Mouse (Mus musculus) midbrain, postnatal 0 days (tissue): ENCODE data around the gene Inhba. TPM values are rescaled to one million over a fixed set of nuclear protein-coding genes. Genes with fewer than 3 reads are reported as not detected.

Experiments used
- ATAC-seq: fragments of 200-750 bp; cut with Nextera tagmentation; 2 replicates; pipeline ENCODE4 v1.8.0; 2017; ENCODE audit warnings: moderate number of reproducible peaks, mild to moderate bottlenecking, moderate TSS enrichment, moderate library complexity; ENCODE audit not compliant: low FRiP score
- DNase-seq: peaks from one replicate; pipeline ENCODE4 v3.0.0-alpha.2; 2015; ENCODE audit warnings: low spot score
- H3K27ac ChIP-seq: fragments of 300-500 bp; sonication (generic); 2 replicates; pipeline ENCODE4 v1.5.1; 2014; ENCODE audit warnings: low read depth, mild to moderate bottlenecking, low read length, mixed read lengths
- H3K27me3 ChIP-seq: fragments of 300-500 bp; sonication (generic); 2 replicates; pipeline ENCODE4 v1.6.1; 2014; ENCODE audit warnings: low read length, control low read depth, mixed read lengths; ENCODE audit not compliant: insufficient read depth
- H3K36me3 ChIP-seq: fragments of 300-500 bp; sonication (generic); 2 replicates; pipeline ENCODE4 v1.6.1; 2014; ENCODE audit warnings: low read length, control low read depth, mixed read lengths; ENCODE audit not compliant: insufficient read depth
- H3K4me1 ChIP-seq: fragments of 300-500 bp; sonication (generic); 2 replicates; pipeline ENCODE4 v1.6.1; 2014; ENCODE audit warnings: mild to moderate bottlenecking, control low read depth, antibody characterized with exemption, low read length, mixed read lengths; ENCODE audit not compliant: insufficient read depth
- H3K4me2 ChIP-seq: fragments of 300-500 bp; sonication (generic); 2 replicates; pipeline ENCODE4 v1.6.1; 2014; ENCODE audit warnings: low read depth, mild to moderate bottlenecking, low read length, mixed read lengths; ENCODE audit not compliant: poor library complexity, severe bottlenecking
- H3K4me3 ChIP-seq: fragments of 300-500 bp; sonication (generic); 2 replicates; pipeline ENCODE4 v1.5.1; 2014; ENCODE audit warnings: low read depth, mild to moderate bottlenecking, low read length, moderate library complexity
- H3K9ac ChIP-seq: fragments of 300-500 bp; sonication (generic); replicated peaks from 2 replicates; pipeline ENCODE4 v1.6.1; 2014; ENCODE audit warnings: mild to moderate bottlenecking, low read length, moderate library complexity, mixed read lengths; ENCODE audit not compliant: poor library complexity, severe bottlenecking
- H3K9me3 ChIP-seq: fragments of 300-500 bp; sonication (generic); 2 replicates; pipeline ENCODE4 v1.6.1; 2016; ENCODE audit warnings: low read length, control low read depth
- CTCF ChIP-seq: IDR thresholded peaks from 2 replicates; pipeline ENCODE4 v1.5.1; 2016; ENCODE audit warnings: antibody characterized with exemption, mild to moderate bottlenecking
- WGBS: fragments of 180-500 bp; shearing (Covaris S2); extraction: QIAGEN DNeasy Blood & Tissue Kit; methylation state at CpG from one replicate; pipeline ENCODE4 v1.1.7; 2014; 5-methylcytosine and 5-hydroxymethylcytosine counted together
- polyA plus RNA-seq: library from polyadenylated mRNA; unstranded; fragments of >200 nt; fragmentation: Nextera tagmentation; extraction: Ambion mirVana; gene quantifications from 2 replicates; pipeline ENCODE4 v1.2.1, GENCODE M21; 2015
- total RNA-seq: library from RNA; depleted of rRNA; stranded (reverse); fragments of >200 nt; gene quantifications from 2 replicates; pipeline ENCODE4 v1.2.3, GENCODE M21; 2014; rRNA removed

Inhba gene
- total RNA-seq: 0.33 and 0.88 TPM in 2 replicates
- 2.0 and 2.1 TPM in 2 replicates for polyA plus RNA-seq

DNA sequence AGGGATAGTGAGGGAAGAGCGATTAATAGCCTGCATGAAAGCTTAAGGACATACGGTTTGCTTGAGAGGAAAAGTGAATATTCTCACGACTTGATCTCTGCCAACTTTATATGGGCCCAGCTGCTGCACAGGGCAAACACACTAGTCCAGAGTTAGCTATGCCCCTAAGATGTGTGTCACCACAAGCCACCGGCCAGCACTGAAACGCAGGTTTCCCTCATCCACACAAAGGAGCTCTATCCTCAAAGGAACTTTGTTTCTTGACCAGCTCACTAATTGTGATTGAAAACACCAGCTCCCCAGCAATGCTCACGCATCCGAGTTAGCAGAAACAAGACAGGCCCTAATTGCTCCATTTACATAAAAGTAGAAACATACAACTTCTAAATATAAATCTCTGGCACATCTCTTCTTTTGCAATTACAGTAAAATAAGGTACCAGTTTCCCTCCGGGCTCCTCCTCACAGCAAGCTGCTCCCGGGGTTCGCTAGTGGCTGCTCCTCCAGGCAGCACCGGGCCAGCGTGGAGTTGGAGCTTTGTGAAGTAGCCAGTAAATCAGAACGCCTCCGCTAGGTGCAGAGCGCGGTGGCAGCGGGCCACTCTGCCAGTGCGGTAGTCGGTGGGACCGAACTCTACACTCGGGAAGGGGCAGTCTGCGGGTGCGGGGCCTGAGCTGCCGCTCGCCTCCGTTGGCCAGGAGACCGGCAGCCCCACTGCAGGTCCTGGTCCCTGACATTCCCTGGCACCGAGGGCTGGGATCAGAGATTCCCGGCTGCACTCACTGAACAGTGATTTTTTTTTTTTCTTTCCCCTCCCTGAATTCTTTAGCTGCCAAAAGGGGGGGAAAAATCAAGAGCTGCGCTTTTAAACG is at the start of gene Inhba:
TSS of gene Inhba (plus strand) at position 480 of the 871 bp plus-strand sequence.
- Histone ChIP-seq H3K4me2 (peak within 1 kb of the TSS; percentile 71), H3K27ac (no peak within 1 kb of the TSS), H3K36me3 (no peaks in the 10 kb centered on the region), H3K27me3 (peaks cover 4% of the 10 kb centered on the region; the same call in 1 of the 2 replicates), H3K9me3 (no peaks in the 10 kb centered on the region), H3K4me3 (peak within 1 kb of the TSS; percentile 38), H3K4me1 (no peaks in the 10 kb centered on the region), H3K9ac (peak within 1 kb of the TSS; percentile 34; the same call in 1 of the 2 replicates)
- no peak for TF ChIP-seq CTCF
- ATAC-seq (peak; percentile 68), DNase-seq (no peak)
- 6% methylated on average over 31 of the region's 31 CpGs for WGBS

DNA sequence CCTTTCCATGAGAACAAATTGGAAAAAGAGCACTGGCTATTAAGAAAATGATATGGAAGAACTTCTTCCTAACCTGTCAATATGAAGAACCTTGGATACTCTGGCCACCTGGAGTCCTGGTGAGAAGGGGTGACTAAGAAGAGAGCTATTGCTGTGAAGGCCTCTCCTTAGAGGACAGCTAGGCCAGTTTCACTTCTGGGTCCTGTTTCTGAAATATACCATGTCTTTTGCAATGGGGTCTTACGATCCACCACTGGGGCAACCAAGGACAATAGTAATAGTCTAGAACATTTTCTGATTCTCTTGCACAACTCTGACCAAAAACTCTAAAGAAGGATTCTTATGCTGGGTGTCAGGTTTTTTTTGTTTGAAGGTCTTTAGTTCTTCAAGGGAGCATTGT is 35.1 kb upstream of the Inhba start:
- Histone ChIP-seq H3K36me3 (no peaks in the 10 kb centered on the region), H3K4me2 (no peak overlapping the region), H3K27me3 (no peaks in the 10 kb centered on the region), H3K9me3 (no peaks in the 10 kb centered on the region), H3K4me3 (no peak overlapping the region), H3K27ac (no peak overlapping the region), H3K9ac (no peak overlapping the region), H3K4me1 (no peaks in the 10 kb centered on the region)
- TF ChIP-seq CTCF: no peak
- WGBS: 100% methylated on average over 1 of the region's 1 CpGs
- ATAC-seq: no peak
- DNase-seq: no peak

DNA sequence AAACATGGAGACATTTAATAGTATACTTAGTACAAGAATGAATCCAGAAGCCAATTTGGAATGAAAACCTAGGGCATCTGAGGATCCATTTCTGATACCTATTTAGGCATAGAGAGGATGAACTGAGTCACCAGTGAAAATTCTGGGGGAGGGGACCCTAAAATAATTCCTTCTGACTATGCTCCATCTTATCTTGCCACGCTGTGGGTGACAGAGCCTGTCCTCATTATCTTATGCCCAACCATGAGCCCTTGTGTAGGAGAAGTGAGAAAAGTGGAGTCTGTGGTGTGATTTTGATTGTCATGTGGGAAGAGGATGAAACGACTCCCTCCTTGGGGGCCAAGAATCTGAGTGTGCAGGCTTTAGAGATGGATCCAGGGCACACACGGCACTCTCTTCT is 32.1 kb upstream of the Inhba start:
- Histone ChIP-seq H3K4me3 (no peak overlapping the region), H3K9ac (no peak overlapping the region), H3K4me2 (no peak overlapping the region), H3K9me3 (no peaks in the 10 kb centered on the region), H3K27ac (no peak overlapping the region), H3K4me1 (no peaks in the 10 kb centered on the region), H3K36me3 (no peaks in the 10 kb centered on the region), H3K27me3 (no peaks in the 10 kb centered on the region)
- 83% methylated on average over 3 of the region's 3 CpGs for WGBS
- no peak for TF ChIP-seq CTCF
- DNase-seq (no peak), ATAC-seq (no peak)

DNA sequence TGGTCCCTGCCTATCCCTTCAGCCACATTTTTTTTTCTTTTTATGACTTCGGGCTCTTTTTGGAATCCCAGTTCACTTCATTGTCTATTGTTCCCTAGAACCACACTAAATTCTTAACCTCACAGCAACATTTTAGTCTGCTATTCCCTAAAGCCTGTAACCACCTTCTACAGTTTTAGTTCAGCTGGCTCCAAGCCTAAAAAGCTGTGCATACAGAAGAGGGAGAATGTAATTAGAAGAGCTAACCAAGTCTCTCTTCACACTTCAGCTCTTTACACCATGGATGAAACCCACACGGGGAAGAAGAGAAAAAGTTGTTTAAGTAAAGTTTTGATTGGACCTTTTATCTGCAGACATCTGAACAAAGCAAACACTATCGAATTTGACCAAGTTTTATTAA is 29.6 kb upstream of the Inhba start:
- Histone ChIP-seq H3K27me3 (no peaks in the 10 kb centered on the region), H3K9ac (no peak overlapping the region), H3K4me3 (no peak overlapping the region), H3K9me3 (no peaks in the 10 kb centered on the region), H3K36me3 (no peaks in the 10 kb centered on the region), H3K27ac (no peak overlapping the region), H3K4me2 (no peak overlapping the region), H3K4me1 (no peaks in the 10 kb centered on the region)
- ATAC-seq (no peak), DNase-seq (no peak)
- no peak for TF ChIP-seq CTCF
- 83% methylated on average over 3 of the region's 3 CpGs for WGBS

DNA sequence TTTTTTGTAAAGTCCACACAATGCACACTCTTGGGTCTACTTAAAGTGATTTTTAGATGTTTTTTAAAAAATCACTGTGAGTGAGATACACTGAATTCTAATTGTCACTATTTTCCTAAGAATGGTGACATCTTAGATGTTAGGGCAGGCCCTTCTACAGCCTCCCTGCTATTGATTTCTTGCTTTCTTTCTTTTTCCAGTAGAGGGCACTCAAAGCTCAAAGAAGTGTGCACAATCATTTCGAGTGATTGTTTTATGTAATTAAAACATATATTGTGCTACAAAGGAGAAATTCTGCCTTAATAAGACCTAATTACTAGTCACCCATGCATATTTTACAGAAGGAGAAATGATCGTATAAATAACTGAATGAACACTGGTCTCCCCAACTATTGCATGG is 25.9 kb upstream of the Inhba start:
- Histone ChIP-seq H3K4me1 (no peaks in the 10 kb centered on the region), H3K4me3 (no peak overlapping the region), H3K36me3 (no peaks in the 10 kb centered on the region), H3K27ac (no peak overlapping the region), H3K27me3 (no peaks in the 10 kb centered on the region), H3K4me2 (no peak overlapping the region), H3K9me3 (no peaks in the 10 kb centered on the region), H3K9ac (no peak overlapping the region)
- TF ChIP-seq CTCF: peak; percentile 71
- ATAC-seq: no peak
- peak; percentile 10 for DNase-seq
- 79% methylated on average over 2 of the region's 2 CpGs for WGBS

DNA sequence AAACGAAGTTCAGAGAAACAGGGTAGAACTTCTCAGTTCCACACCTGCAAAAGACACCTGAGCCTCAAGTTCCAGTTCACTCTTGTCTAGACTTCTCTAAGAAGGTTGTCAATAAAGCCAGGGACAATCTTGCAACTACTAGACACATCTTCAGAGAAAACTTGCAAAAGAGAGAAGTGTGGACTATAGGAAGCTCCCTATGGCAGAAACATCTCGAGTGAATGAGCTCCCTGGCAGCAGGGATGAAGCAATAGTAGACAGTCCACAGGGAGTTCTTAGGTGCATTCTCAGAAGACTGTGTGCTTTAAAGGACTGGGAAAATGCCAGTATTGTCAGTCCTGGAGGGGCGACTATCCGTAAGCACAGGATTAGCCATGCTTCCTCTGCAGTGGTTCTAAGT is 25.5 kb upstream of the Inhba start:
- no peaks in the 10 kb centered on the region for H3K36me3 ChIP-seq
- H3K27ac ChIP-seq: no peak overlapping the region
- WGBS: 90% methylated on average over 4 of the region's 4 CpGs
- no peaks in the 10 kb centered on the region for H3K9me3 ChIP-seq
- no peak for DNase-seq
- ATAC-seq: no peak
- no peak for TF ChIP-seq CTCF
- H3K9ac ChIP-seq: no peak overlapping the region
- H3K4me2 ChIP-seq: no peak overlapping the region
- no peak overlapping the region for H3K4me3 ChIP-seq
- no peaks in the 10 kb centered on the region for H3K4me1 ChIP-seq
- H3K27me3 ChIP-seq: no peaks in the 10 kb centered on the region
